Mouse (Mus musculus) ovary, postnatal 10 days (tissue): ENCODE measurements at regions not wholly inside any gene's neighbourhood (a gene's known extent, or its start where the extent isn't known, plus 50 kb on each side); places are given as distances from the start of the nearest gene placed in this dataset.

Source experiments
- DNase-seq: peaks from one replicate; pipeline ENCODE4 v3.0.0; 2022; ENCODE audit warnings: low spot score

DNA sequence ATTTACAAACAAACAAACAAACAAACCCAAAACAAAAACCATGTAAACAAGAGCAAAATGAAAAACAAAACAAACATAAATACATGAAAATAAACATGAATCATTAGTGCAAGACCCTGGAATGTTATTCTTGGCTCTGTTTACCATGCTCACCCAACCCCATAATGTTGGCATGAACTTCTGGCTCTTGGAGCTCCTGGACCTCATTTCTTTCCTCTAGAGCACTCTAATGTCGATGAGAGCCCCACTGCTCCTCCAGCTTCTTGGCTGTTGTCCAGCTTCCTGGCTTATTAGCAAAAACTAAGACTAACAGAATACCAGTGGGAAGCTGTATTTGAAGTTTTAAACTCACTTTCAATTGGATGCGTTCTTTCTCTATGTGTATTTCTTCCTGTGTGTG is 81.3 kb upstream of the Gm21830 start:
- DNase-seq = peak; percentile 3

DNA sequence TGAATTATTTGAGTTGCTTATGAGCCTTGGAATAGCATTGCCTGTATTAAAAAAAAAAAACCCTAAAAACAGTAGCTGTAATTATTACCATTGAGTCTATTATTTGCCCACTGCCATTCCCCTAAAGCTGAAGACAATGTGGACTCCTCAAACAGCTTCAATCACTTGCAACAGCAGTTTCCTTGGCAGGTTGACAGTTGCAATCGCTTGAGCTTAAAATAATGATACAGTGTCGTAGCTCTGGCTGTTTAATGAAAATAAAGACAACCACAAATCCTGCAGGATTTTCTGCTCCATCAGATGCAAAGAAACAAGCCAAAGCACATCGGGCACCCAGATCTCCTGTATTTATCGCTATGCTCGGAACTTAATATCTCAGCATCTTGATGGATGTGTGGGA is 68.8 kb upstream of the Gm21830 start:
- no peak for DNase-seq
